Mouse (Mus musculus) T-helper 1 cell (primary cell): ENCODE measurements at regions not wholly inside any gene's neighbourhood (a gene's known extent, or its start where the extent isn't known, plus 50 kb on each side); places are given as distances from the start of the nearest gene placed in this dataset.

Experiments
- in situ Hi-C: fragments of 300-600 bp; cut with MboI, MseI; formaldehyde crosslinking; loops from one replicate; pipeline ENCODE4 v1.15.1; 2025; ENCODE audit warnings: high pct_unique_total_duplicates

GRCm38 (mm10) chrX:12366801-12367200, 206.6 kb upstream of the Bcor start:
- in situ Hi-C loops: no loop called here

GRCm38 (mm10) chrX:12373670-12374069, 213.5 kb upstream of the Bcor start:
- in situ Hi-C loops: no loop called here

- in situ Hi-C loops: no loop called here
Observed at GRCm38 (mm10) chrX:12375796-12376195, 211.8 kb upstream of the Atp6ap2 start.

- in situ Hi-C loops: no loop called here
Observed at GRCm38 (mm10) chrX:12376238-12376980, 211.2 kb upstream of the Atp6ap2 start.

GRCm38 (mm10) chrX:12377441-12377840, 210.2 kb upstream of the Atp6ap2 start:
- in situ Hi-C loops: no loop called here

GRCm38 (mm10) chrX:12392145-12392825, 195.3 kb upstream of the Atp6ap2 start:
- in situ Hi-C loops: no loop called here

GRCm38 (mm10) chrX:12409319-12409718, 178.3 kb upstream of the Atp6ap2 start:
- in situ Hi-C loops: no loop called here

GRCm38 (mm10) chrX:12425566-12425965, 162.0 kb upstream of the Atp6ap2 start:
- in situ Hi-C loops: loop anchor here (10.0 kb wide), 1 partner anchor 1491 kb away; no protein-coding TSS in a partner anchor

GRCm38 (mm10) chrX:12426664-12427063, 160.9 kb upstream of the Atp6ap2 start:
- in situ Hi-C loops: loop anchor here (10.0 kb wide), 1 partner anchor 1492 kb away; no protein-coding TSS in a partner anchor

GRCm38 (mm10) chrX:12432289-12432688, 155.3 kb upstream of the Atp6ap2 start:
- in situ Hi-C loops: no loop called here

GRCm38 (mm10) chrX:12435656-12436055, 151.9 kb upstream of the Atp6ap2 start:
- in situ Hi-C loops: no loop called here

GRCm38 (mm10) chrX:12436106-12436505, 151.5 kb upstream of the Atp6ap2 start:
- in situ Hi-C loops: no loop called here

GRCm38 (mm10) chrX:12439447-12439846, 148.2 kb upstream of the Atp6ap2 start:
- in situ Hi-C loops: no loop called here

GRCm38 (mm10) chrX:12443794-12444193, 143.8 kb upstream of the Atp6ap2 start:
- in situ Hi-C loops: no loop called here

GRCm38 (mm10) chrX:12445093-12445492, 142.5 kb upstream of the Atp6ap2 start:
- in situ Hi-C loops: no loop called here

- in situ Hi-C loops: no loop called here
Observed at GRCm38 (mm10) chrX:12447962-12448361, 139.6 kb upstream of the Atp6ap2 start.

- in situ Hi-C loops: no loop called here
Observed at GRCm38 (mm10) chrX:12449688-12450087, 137.9 kb upstream of the Atp6ap2 start.

- in situ Hi-C loops: no loop called here
Observed at GRCm38 (mm10) chrX:12452979-12453769, 134.4 kb upstream of the Atp6ap2 start.

- in situ Hi-C loops: no loop called here
Observed at GRCm38 (mm10) chrX:12461657-12462056, 125.9 kb upstream of the Atp6ap2 start.

- in situ Hi-C loops: no loop called here
Observed at GRCm38 (mm10) chrX:12462936-12463647, 124.5 kb upstream of the Atp6ap2 start.

GRCm38 (mm10) chrX:12466312-12466711, 121.3 kb upstream of the Atp6ap2 start:
- in situ Hi-C loops: no loop called here

- in situ Hi-C loops: no loop called here
Observed at GRCm38 (mm10) chrX:12466897-12467296, 120.7 kb upstream of the Atp6ap2 start.
